Mouse (Mus musculus): ENCODE measurements around the gene Acp7. TPM values are rescaled to one million over a fixed set of nuclear protein-coding genes. Genes with fewer than 3 reads are reported as not detected.

Acp7 gene
- total RNA-seq, 2 experiments from 2014 or later, result not detected

Other genes starting within 250 kb of the Acp7 start
- 19.2 and 25.5 TPM in 2 replicates for gene Med29, start 238.6 kb downstream of the Acp7 start, total RNA-seq (2014; fragmentation: Nextera tagmentation)
- 16.7 and 18.5 TPM in 2 replicates for gene Med29, start 238.6 kb downstream of the Acp7 start, total RNA-seq (2017)
- 97.6 and 111 TPM in 2 replicates for gene Paf1, start 238.4 kb downstream of the Acp7 start, total RNA-seq (2014; fragmentation: Nextera tagmentation)
- 136 and 170 TPM in 2 replicates for gene Paf1, start 238.4 kb downstream of the Acp7 start, total RNA-seq (2017)
- gene Gmfg, start 193.9 kb downstream of the Acp7 start, total RNA-seq (2014; fragmentation: Nextera tagmentation), result 420 and 510 TPM in 2 replicates
- gene Gmfg, start 193.9 kb downstream of the Acp7 start, total RNA-seq (2017), result 682 and 721 TPM in 2 replicates
- gene Lrfn1, start 179.4 kb downstream of the Acp7 start, total RNA-seq (2014; fragmentation: Nextera tagmentation), result 0.80 and 1.7 TPM in 2 replicates
- gene Lrfn1, start 179.4 kb downstream of the Acp7 start, total RNA-seq (2017), result 0.36 and 0.52 TPM in 2 replicates
- not detected in 2 replicates for gene Ifnl2, start 120.9 kb downstream of the Acp7 start, total RNA-seq (2014; fragmentation: Nextera tagmentation)
- not detected in 2 replicates for gene Ifnl2, start 120.9 kb downstream of the Acp7 start, total RNA-seq (2017)
- not detected in 2 replicates for gene Ifnl3, start 108.5 kb downstream of the Acp7 start, total RNA-seq (2014; fragmentation: Nextera tagmentation)
- gene Ifnl3, start 108.5 kb downstream of the Acp7 start, total RNA-seq (2017), result not detected in 2 replicates
- gene Sycn, start 90.4 kb downstream of the Acp7 start, total RNA-seq (2014; fragmentation: Nextera tagmentation), result not detected in 2 replicates
- gene Sycn, start 90.4 kb downstream of the Acp7 start, total RNA-seq (2017), result not detected in 2 replicates
- not detected in 2 replicates for gene Nccrp1, start 84.1 kb downstream of the Acp7 start, total RNA-seq (2014; fragmentation: Nextera tagmentation)
- gene Nccrp1, start 84.1 kb downstream of the Acp7 start, total RNA-seq (2017), result not detected in 2 replicates
- 17.5 and 25.0 TPM in 2 replicates for gene Samd4b, start 33.2 kb downstream of the Acp7 start, total RNA-seq (2014; fragmentation: Nextera tagmentation)
- 3.4 and 3.9 TPM in 2 replicates for gene Samd4b, start 33.2 kb downstream of the Acp7 start, total RNA-seq (2017)
- gene Pak4, start 33.1 kb downstream of the Acp7 start, total RNA-seq (2014; fragmentation: Nextera tagmentation), result 3.2 and 3.7 TPM in 2 replicates
- 3.4 and 6.4 TPM in 2 replicates for gene Pak4, start 33.1 kb downstream of the Acp7 start, total RNA-seq (2017)
- gene Fbxo27, start 61.5 kb upstream of the Acp7 start, total RNA-seq (2014; fragmentation: Nextera tagmentation), result 4.3 TPM in 1 of 2 replicates, not detected in the other
- 0.17 TPM in 1 of 2 replicates, not detected in the other for gene Fbxo27, start 61.5 kb upstream of the Acp7 start, total RNA-seq (2017)
- 1.3 and 3.3 TPM in 2 replicates for gene Fbxo17, start 85.5 kb upstream of the Acp7 start, total RNA-seq (2014; fragmentation: Nextera tagmentation)
- gene Fbxo17, start 85.5 kb upstream of the Acp7 start, total RNA-seq (2017), result 1.3 and 2.1 TPM in 2 replicates
- gene Mrps12, start 110.5 kb upstream of the Acp7 start, total RNA-seq (2014; fragmentation: Nextera tagmentation), result 125 and 177 TPM in 2 replicates
- 33.2 and 41.8 TPM in 2 replicates for gene Mrps12, start 110.5 kb upstream of the Acp7 start, total RNA-seq (2017)
- 19.6 and 21.6 TPM in 2 replicates for gene Sars2, start 110.7 kb upstream of the Acp7 start, total RNA-seq (2014; fragmentation: Nextera tagmentation)
- 10.4 and 12.4 TPM in 2 replicates for gene Sars2, start 110.7 kb upstream of the Acp7 start, total RNA-seq (2017)
- gene Ccer2, start 124.8 kb upstream of the Acp7 start, total RNA-seq (2014; fragmentation: Nextera tagmentation), result not detected in 2 replicates
- gene Ccer2, start 124.8 kb upstream of the Acp7 start, total RNA-seq (2017), result not detected in 2 replicates
- 49.5 and 50.5 TPM in 2 replicates for gene Sirt2, start 135.4 kb upstream of the Acp7 start, total RNA-seq (2014; fragmentation: Nextera tagmentation)
- gene Sirt2, start 135.4 kb upstream of the Acp7 start, total RNA-seq (2017), result 13.9 and 28.8 TPM in 2 replicates
- 22.0 and 36.0 TPM in 2 replicates for gene Nfkbib, start 136.2 kb upstream of the Acp7 start, total RNA-seq (2014; fragmentation: Nextera tagmentation)
- 20.0 and 24.1 TPM in 2 replicates for gene Nfkbib, start 136.2 kb upstream of the Acp7 start, total RNA-seq (2017)
- gene Rinl, start 157.6 kb upstream of the Acp7 start, total RNA-seq (2014; fragmentation: Nextera tagmentation), result 67.9 and 72.3 TPM in 2 replicates
- 55.9 and 75.5 TPM in 2 replicates for gene Rinl, start 157.6 kb upstream of the Acp7 start, total RNA-seq (2017)
- gene Hnrnpl, start 177.2 kb upstream of the Acp7 start, total RNA-seq (2014; fragmentation: Nextera tagmentation), result 466 and 510 TPM in 2 replicates
- gene Hnrnpl, start 177.2 kb upstream of the Acp7 start, total RNA-seq (2017), result 276 and 296 TPM in 2 replicates
- gene Ech1, start 193.9 kb upstream of the Acp7 start, total RNA-seq (2014; fragmentation: Nextera tagmentation), result 125 and 134 TPM in 2 replicates
- gene Ech1, start 193.9 kb upstream of the Acp7 start, total RNA-seq (2017), result 76.3 and 99.3 TPM in 2 replicates
- 20.5 and 20.8 TPM in 2 replicates for gene Lgals4, start 202.5 kb upstream of the Acp7 start, total RNA-seq (2014; fragmentation: Nextera tagmentation)
- 3.9 and 6.6 TPM in 2 replicates for gene Lgals4, start 202.5 kb upstream of the Acp7 start, total RNA-seq (2017)
- gene Lgals7, start 232.5 kb upstream of the Acp7 start, total RNA-seq (2014; fragmentation: Nextera tagmentation), result not detected in 2 replicates
- gene Lgals7, start 232.5 kb upstream of the Acp7 start, total RNA-seq (2017), result not detected in 2 replicates